Mouse (Mus musculus): ENCODE measurements at regions not wholly inside any gene's neighbourhood (a gene's known extent, or its start where the extent isn't known, plus 50 kb on each side); places are given as distances from the start of the nearest gene placed in this dataset.

DNA sequence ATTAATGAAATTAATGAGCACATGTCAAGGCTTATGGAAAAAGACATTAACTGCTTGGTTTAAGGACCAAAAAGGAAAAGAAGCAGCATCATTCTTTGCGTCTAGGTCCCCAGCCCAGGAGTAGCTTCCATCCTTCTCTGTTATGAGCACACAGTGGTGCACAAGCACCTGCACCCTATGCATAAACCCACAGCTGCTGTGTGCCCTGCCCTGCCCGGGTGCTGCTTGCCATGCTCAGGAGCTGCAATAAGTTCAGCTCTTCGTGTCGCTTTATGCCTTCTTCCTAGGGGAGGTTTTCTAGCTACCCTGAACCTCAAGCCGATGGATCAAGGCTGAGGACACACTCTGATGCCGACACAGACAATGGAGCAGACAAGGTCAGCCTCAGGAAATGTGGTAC, 194.8 kb downstream of the Dad1 start:
- DNase-seq (ENCODE audit: low spot score) = no peak
- 0 out of 2 replicates have a peak, but pooled peaks cover 4% of the 10 kb centered on the region for H3K27me3 ChIP-seq (ENCODE audit: control insufficient read depth, insufficient read depth, low read length)
- H3K9ac ChIP-seq (replicated peaks; ENCODE audit: low read depth, low read length) = no peak overlapping the region
- H3K4me1 ChIP-seq (ENCODE audit: control insufficient read depth, insufficient read depth) = peaks cover under 1% of the 10 kb centered on the region; the same call in 1 of the 2 replicates
- H3K4me2 ChIP-seq (ENCODE audit: low read depth, low read length) = no peak overlapping the region
- no peaks in the 10 kb centered on the region for H3K9me3 ChIP-seq (replicated peaks; ENCODE audit: control insufficient read depth, low read length)
- no peak overlapping the region for H3K4me3 ChIP-seq (ENCODE audit: low read depth, low read length)
- no peaks in the 10 kb centered on the region for H3K36me3 ChIP-seq (replicated peaks; ENCODE audit: control insufficient read depth, insufficient read depth, low read length)
- no peak overlapping the region for H3K27ac ChIP-seq (ENCODE audit: low read depth)
- TF ChIP-seq EP300 (IDR thresholded peaks at IDR 0.05; ENCODE audit: low read depth) = no peak
- TF ChIP-seq CTCF (IDR thresholded peaks at IDR 0.05; ENCODE audit: low read depth) = no peak
- 78% methylated on average over 6 of the region's 6 CpGs for WGBS
- no peak for ATAC-seq (ENCODE audit: insufficient read depth, low read depth)

DNA sequence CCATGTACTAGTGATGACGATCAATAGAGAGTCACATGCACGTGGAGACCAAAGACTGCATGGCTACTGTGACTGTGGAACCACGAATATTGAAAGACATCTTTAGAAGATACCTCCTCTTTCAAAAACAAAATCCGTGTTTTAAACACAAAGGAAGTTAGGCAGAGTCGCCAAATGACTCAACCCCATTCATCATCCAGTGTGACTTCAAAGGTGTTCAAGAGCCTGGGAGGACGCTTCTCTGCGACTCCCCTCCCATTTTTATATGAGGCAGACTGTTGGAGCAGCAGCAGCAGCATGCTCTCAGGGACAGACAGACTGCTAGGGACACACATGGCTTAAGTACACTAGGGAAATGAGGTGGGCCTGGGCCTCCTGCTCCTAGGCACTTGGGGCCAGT, 197.2 kb downstream of the Dad1 start:
- WGBS = 76% methylated on average over 7 of the region's 7 CpGs
- ATAC-seq (ENCODE audit: insufficient read depth, low read depth) (no peak), DNase-seq (ENCODE audit: low spot score) (no peak)
- Histone ChIP-seq H3K9me3 (replicated peaks; ENCODE audit: control insufficient read depth, low read length) (no peaks in the 10 kb centered on the region), H3K27ac (ENCODE audit: low read depth) (no peak overlapping the region), H3K9ac (replicated peaks; ENCODE audit: low read depth, low read length) (no peak overlapping the region), H3K4me3 (ENCODE audit: low read depth, low read length) (no peak overlapping the region), H3K27me3 (ENCODE audit: control insufficient read depth, insufficient read depth, low read length) (no peaks in the 10 kb centered on the region), H3K36me3 (replicated peaks; ENCODE audit: control insufficient read depth, insufficient read depth, low read length) (no peaks in the 10 kb centered on the region), H3K4me1 (ENCODE audit: control insufficient read depth, insufficient read depth) (no peaks in the 10 kb centered on the region), H3K4me2 (ENCODE audit: low read depth, low read length) (no peak overlapping the region)
- TF ChIP-seq EP300 (IDR thresholded peaks at IDR 0.05; ENCODE audit: low read depth) (no peak), CTCF (IDR thresholded peaks at IDR 0.05; ENCODE audit: low read depth) (no peak)

DNA sequence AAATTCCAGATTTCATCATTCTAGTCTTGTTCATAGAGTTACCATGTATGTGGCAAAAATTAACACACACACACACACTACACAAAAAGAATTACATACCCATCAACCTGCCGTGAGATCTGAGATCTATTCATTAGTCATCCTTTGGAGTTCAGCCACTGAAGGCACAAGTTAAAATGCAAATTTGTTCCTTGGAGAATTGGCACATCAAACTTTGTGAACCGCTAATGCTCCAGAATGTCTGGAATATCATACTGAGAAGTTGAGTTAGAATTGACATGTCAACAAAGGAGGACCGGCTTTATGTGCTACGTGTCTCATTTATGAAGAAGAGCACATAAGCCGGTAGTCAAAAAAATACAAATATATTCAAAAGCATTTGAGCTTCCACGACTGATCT, 198.5 kb downstream of the Dad1 start:
- ATAC-seq (ENCODE audit: insufficient read depth, low read depth) (no peak), DNase-seq (ENCODE audit: low spot score) (no peak)
- Histone ChIP-seq H3K9me3 (replicated peaks; ENCODE audit: control insufficient read depth, low read length) (no peaks in the 10 kb centered on the region), H3K4me1 (ENCODE audit: control insufficient read depth, insufficient read depth) (no peaks in the 10 kb centered on the region), H3K9ac (replicated peaks; ENCODE audit: low read depth, low read length) (no peak overlapping the region), H3K27ac (ENCODE audit: low read depth) (no peak overlapping the region), H3K27me3 (ENCODE audit: control insufficient read depth, insufficient read depth, low read length) (no peaks in the 10 kb centered on the region), H3K36me3 (replicated peaks; ENCODE audit: control insufficient read depth, insufficient read depth, low read length) (no peaks in the 10 kb centered on the region), H3K4me2 (ENCODE audit: low read depth, low read length) (no peak overlapping the region), H3K4me3 (ENCODE audit: low read depth, low read length) (no peak overlapping the region)
- WGBS = 75% methylated on average over 6 of the region's 6 CpGs
- TF ChIP-seq EP300 (IDR thresholded peaks at IDR 0.05; ENCODE audit: low read depth) = no peak
- no peak for TF ChIP-seq CTCF (IDR thresholded peaks at IDR 0.05; ENCODE audit: low read depth)

DNA sequence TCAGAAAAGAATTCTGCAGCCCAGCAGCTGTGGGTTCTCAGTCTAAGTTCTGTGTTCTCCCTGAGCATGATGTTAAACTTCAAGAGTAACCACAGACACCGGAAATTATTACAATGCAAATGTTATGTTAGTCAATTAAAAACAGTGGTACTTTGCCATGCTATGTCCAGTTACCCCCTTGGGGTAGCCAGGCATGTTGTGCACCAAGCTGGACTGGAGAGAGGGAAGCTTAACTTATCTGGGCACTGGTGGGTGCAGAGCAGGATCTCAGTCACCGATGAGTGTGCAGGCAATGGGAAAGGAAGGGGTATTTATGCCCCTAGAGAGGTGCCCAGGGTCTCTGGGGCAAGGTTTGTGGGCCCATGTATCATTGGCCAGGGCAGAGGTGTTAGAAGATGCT, 211.6 kb downstream of the Dad1 start:
- TF ChIP-seq CTCF (IDR thresholded peaks at IDR 0.05; ENCODE audit: low read depth) (no peak), EP300 (IDR thresholded peaks at IDR 0.05; ENCODE audit: low read depth) (no peak)
- H3K9me3 ChIP-seq (replicated peaks; ENCODE audit: control insufficient read depth, low read length) = no peaks in the 10 kb centered on the region
- no peak overlapping the region for H3K9ac ChIP-seq (replicated peaks; ENCODE audit: low read depth, low read length)
- 73% methylated on average over 2 of the region's 2 CpGs for WGBS
- no peak overlapping the region for H3K27ac ChIP-seq (ENCODE audit: low read depth)
- no peaks in the 10 kb centered on the region for H3K4me1 ChIP-seq (ENCODE audit: control insufficient read depth, insufficient read depth)
- H3K4me3 ChIP-seq (ENCODE audit: low read depth, low read length) = no peak overlapping the region
- H3K27me3 ChIP-seq (ENCODE audit: control insufficient read depth, insufficient read depth, low read length) = no peaks in the 10 kb centered on the region
- ATAC-seq (ENCODE audit: insufficient read depth, low read depth) (no peak), DNase-seq (ENCODE audit: low spot score) (no peak)
- no peaks in the 10 kb centered on the region for H3K36me3 ChIP-seq (replicated peaks; ENCODE audit: control insufficient read depth, insufficient read depth, low read length)
- no peak overlapping the region for H3K4me2 ChIP-seq (ENCODE audit: low read depth, low read length)

DNA sequence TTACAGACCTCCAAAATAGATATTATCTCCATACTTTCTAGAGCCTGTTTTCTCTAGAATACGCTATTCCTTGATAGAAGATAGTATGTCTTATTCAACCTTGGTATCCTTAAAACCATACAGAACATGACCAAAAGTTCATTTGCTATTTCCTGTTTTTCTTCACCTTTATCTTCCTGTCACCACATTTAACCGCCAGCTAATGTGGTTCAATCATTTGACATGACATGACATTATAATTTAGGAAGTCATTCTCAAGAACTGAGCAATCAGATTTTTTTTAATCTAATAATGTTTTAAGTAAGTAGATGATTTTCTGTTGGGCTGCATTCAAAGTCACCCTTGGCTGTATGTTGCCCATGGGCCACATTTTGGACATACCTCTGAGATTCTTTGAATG, 213.3 kb downstream of the Dad1 start:
- no peaks in the 10 kb centered on the region for H3K27me3 ChIP-seq (ENCODE audit: control insufficient read depth, insufficient read depth, low read length)
- ATAC-seq (ENCODE audit: insufficient read depth, low read depth) = no peak
- 38% methylated on average over 2 of the region's 2 CpGs for WGBS
- no peaks in the 10 kb centered on the region for H3K36me3 ChIP-seq (replicated peaks; ENCODE audit: control insufficient read depth, insufficient read depth, low read length)
- H3K4me1 ChIP-seq (ENCODE audit: control insufficient read depth, insufficient read depth) = no peaks in the 10 kb centered on the region
- no peak overlapping the region for H3K27ac ChIP-seq (ENCODE audit: low read depth)
- H3K4me2 ChIP-seq (ENCODE audit: low read depth, low read length) = no peak overlapping the region
- TF ChIP-seq CTCF (IDR thresholded peaks at IDR 0.05; ENCODE audit: low read depth) (no peak), EP300 (IDR thresholded peaks at IDR 0.05; ENCODE audit: low read depth) (no peak)
- DNase-seq (ENCODE audit: low spot score) = no peak
- H3K4me3 ChIP-seq (ENCODE audit: low read depth, low read length) = no peak overlapping the region
- H3K9me3 ChIP-seq (replicated peaks; ENCODE audit: control insufficient read depth, low read length) = no peaks in the 10 kb centered on the region
- H3K9ac ChIP-seq (replicated peaks; ENCODE audit: low read depth, low read length) = no peak overlapping the region

DNA sequence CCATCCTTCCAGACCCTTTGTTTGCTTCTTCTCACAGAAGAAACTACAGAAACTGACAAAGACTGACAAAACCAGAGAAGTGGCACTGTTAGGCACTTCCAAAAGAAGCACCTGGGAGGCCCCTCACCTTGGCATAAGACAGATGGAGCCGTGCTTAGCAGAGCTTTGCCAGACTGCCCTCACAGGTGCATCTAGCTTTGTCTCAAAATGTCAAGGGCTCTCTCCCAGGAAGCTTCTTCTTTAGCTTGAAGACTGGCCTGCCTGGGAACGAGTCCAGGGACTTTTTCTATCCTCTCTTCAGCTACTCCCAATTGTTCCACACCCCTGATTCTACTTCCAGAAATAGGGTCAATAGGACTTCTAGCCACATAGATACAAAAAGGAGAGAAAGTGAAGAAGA, 219.4 kb downstream of the Dad1 start:
- Histone ChIP-seq H3K9me3 (replicated peaks; ENCODE audit: control insufficient read depth, low read length) (no peaks in the 10 kb centered on the region), H3K4me1 (ENCODE audit: control insufficient read depth, insufficient read depth) (no peaks in the 10 kb centered on the region), H3K36me3 (replicated peaks; ENCODE audit: control insufficient read depth, insufficient read depth, low read length) (no peaks in the 10 kb centered on the region), H3K27me3 (ENCODE audit: control insufficient read depth, insufficient read depth, low read length) (no peaks in the 10 kb centered on the region), H3K4me3 (ENCODE audit: low read depth, low read length) (no peak overlapping the region), H3K27ac (ENCODE audit: low read depth) (no peak overlapping the region), H3K9ac (replicated peaks; ENCODE audit: low read depth, low read length) (no peak overlapping the region), H3K4me2 (ENCODE audit: low read depth, low read length) (no peak overlapping the region)
- WGBS = 61% methylated on average over 2 of the region's 2 CpGs
- TF ChIP-seq EP300 (IDR thresholded peaks at IDR 0.05; ENCODE audit: low read depth) (no peak), CTCF (IDR thresholded peaks at IDR 0.05; ENCODE audit: low read depth) (no peak)
- DNase-seq (ENCODE audit: low spot score) = no peak
- ATAC-seq (ENCODE audit: insufficient read depth, low read depth) = no peak

Data from heart, postnatal 0 days (tissue).